Mouse (Mus musculus) 416B (cell line): ENCODE measurements at regions not wholly inside any gene's neighbourhood (a gene's known extent, or its start where the extent isn't known, plus 50 kb on each side); places are given as distances from the start of the nearest gene placed in this dataset.
A peak's percentile ranks its signal among the peaks of the same experiment; 100 is the strongest.

Experiments
- DNase-seq: peaks from one replicate; pipeline ENCODE4 v3.0.0; 2011; ENCODE audit warnings: low read depth

- peak; percentile 65 for DNase-seq
Measured at GRCm38 (mm10) chr14:94691176-94691575, 800.7 kb upstream of the Pcdh9 start.

GRCm38 (mm10) chr14:94677716-94678115 is 787.2 kb upstream of the Pcdh9 start:
- no peak for DNase-seq

- DNase-seq = no peak
Measured at GRCm38 (mm10) chr14:94653625-94654024, 763.1 kb upstream of the Pcdh9 start.

GRCm38 (mm10) chr14:94615006-94615405 is 724.5 kb upstream of the Pcdh9 start:
- DNase-seq = no peak
